Mouse (Mus musculus) heart, embryonic 13.5 days (tissue): ENCODE data around the gene Arfip2. TPM values are rescaled to one million over a fixed set of nuclear protein-coding genes. Genes with fewer than 3 reads are reported as not detected.

Source experiments
- ATAC-seq: fragments of 200-750 bp; cut with Nextera tagmentation; 2 replicates; pipeline ENCODE4 v1.8.0; 2017; ENCODE audit warnings: moderate TSS enrichment; ENCODE audit not compliant: insufficient number of reproducible peaks, low FRiP score, low TSS enrichment; ENCODE audit errors: extremely low read depth
- H3K27ac ChIP-seq: fragments of 300-500 bp; sonication (generic); replicated peaks from 2 replicates; pipeline ENCODE4 v1.5.1; 2015; ENCODE audit warnings: moderate library complexity, mild to moderate bottlenecking, inconsistent platforms
- H3K27me3 ChIP-seq: fragments of 300-500 bp; sonication (generic); replicated peaks from 2 replicates; pipeline ENCODE4 v1.6.1; 2015; ENCODE audit warnings: mild to moderate bottlenecking, inconsistent platforms
- H3K36me3 ChIP-seq: fragments of 300-500 bp; sonication (generic); 2 replicates; pipeline ENCODE4 v1.6.1; 2015; ENCODE audit warnings: mild to moderate bottlenecking, inconsistent platforms
- H3K4me1 ChIP-seq: fragments of 300-500 bp; sonication (generic); 2 replicates; pipeline ENCODE4 v1.6.1; 2015; ENCODE audit warnings: inconsistent platforms
- H3K4me2 ChIP-seq: fragments of 300-500 bp; sonication (generic); 2 replicates; pipeline ENCODE4 v1.6.1; 2015; ENCODE audit warnings: inconsistent platforms, mild to moderate bottlenecking, moderate library complexity
- H3K4me3 ChIP-seq: fragments of 300-500 bp; sonication (generic); 2 replicates; pipeline ENCODE4 v1.5.1; 2015; ENCODE audit warnings: moderate library complexity, mild to moderate bottlenecking, inconsistent platforms
- H3K9ac ChIP-seq: fragments of 300-500 bp; sonication (generic); 2 replicates; pipeline ENCODE4 v1.6.1; 2015; ENCODE audit warnings: inconsistent platforms, mild to moderate bottlenecking, moderate library complexity
- H3K9me3 ChIP-seq: fragments of 300-500 bp; sonication (generic); 2 replicates; pipeline ENCODE4 v1.6.1; 2016; ENCODE audit warnings: inconsistent platforms
- WGBS: fragments of 180-500 bp; shearing (Covaris S2); methylation state at CpG from one replicate; pipeline ENCODE4 v1.1.7; 2015; ENCODE audit warnings: mixed read lengths; 5-methylcytosine and 5-hydroxymethylcytosine counted together
- polyA plus RNA-seq: library from polyadenylated mRNA; unstranded; fragments of >200 nt; fragmentation: Nextera tagmentation; extraction: Ambion mirVana; gene quantifications from 2 replicates; pipeline ENCODE4 v1.2.1, GENCODE M21; 2015

Gene Arfip2
- polyA plus RNA-seq: 41.7 and 50.5 TPM in 2 replicates

DNA sequence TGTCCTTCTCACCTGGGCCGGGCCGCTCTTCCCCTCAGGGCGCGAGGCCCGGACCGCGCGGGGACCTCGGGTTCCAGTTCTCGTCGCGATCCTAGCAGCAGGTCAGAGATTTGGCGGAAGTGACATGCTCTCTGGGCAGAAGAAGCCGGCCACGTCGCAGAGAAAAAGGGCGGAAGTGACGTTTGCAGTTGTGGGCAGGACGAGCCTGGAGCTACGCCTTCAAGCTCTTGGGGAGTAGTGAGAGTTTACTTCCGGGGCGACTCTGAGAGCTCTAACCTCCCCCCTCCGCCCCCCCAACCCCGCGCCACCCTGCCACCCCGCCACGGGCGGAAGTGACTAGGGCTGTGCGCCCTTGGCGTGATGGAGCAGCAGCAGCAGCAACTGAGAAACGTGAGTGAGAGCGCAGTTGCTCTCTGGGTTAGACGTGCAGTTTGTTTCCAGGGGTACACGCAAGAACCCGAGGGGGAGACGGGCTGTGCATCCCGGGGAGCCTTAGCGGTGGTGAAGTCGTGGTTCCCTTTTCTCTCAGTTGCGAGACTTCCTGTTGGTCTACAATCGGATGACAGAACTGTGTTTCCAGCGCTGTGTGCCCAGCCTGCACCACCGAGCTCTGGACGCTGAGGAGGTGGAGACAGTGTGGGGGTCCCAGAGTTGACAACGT lies at the start of gene Arfip2, which contains the start of gene Gm45799:
Gene Arfip2 (minus strand): TSS at position 184 of the 661 bp plus-strand sequence.
Gene Gm45799 (plus strand): TSS at position 320 of the 661 bp plus-strand sequence.
- H3K4me1 ChIP-seq: peaks cover 34% of the 10 kb centered on the region
- peaks cover 63% of the 10 kb centered on the region for H3K36me3 ChIP-seq
- H3K9ac ChIP-seq: peak within 1 kb of the TSS; percentile 90
- no peaks in the 10 kb centered on the region for H3K9me3 ChIP-seq
- peak within 1 kb of the TSS; percentile 75 for H3K4me3 ChIP-seq
- H3K27me3 ChIP-seq: no peaks in the 10 kb centered on the region
- peak within 1 kb of the TSS; percentile 91 for H3K27ac ChIP-seq
- H3K4me2 ChIP-seq: peak within 1 kb of the TSS; percentile 89
- peak; percentile 87 for ATAC-seq
- WGBS: under 1% methylated on average over 45 of the region's 45 CpGs

DNA sequence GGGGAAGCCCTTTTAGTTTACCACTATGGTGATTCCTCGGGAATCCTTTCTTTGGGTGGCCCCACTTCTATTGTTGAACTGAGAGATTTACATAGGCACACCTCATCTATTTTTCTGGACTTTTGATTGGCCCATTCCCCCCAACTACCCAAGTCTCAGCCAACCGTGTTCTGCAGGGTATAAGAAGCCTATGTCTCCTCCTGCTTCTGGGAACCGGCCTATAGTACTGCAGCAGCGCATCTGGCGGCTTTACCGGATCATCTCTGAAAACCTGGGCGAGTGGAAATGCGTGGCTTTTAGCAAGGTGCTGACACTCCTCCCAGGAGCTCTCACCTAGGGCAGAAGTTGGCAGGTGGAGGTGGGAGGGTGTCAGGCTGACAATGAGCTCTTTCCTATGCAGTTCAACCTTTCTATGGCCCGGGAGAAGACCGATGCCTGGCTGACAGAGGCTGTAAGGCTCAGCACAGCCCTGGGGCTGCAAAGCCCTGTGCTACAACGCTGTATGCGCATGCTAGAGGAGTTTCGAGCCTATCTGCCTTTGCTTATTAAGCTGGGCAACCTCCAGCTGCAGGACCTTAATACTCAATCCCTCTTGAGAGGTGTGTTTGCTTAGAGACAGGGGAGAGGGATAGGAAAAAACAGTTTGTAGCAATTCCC lies 45.5 kb upstream of the Arfip2 start:
- Histone ChIP-seq H3K9me3 (no peaks in the 10 kb centered on the region), H3K4me2 (peak overlapping the region; percentile 47), H3K27me3 (peaks cover 9% of the 10 kb centered on the region), H3K4me3 (0 out of 2 replicates have a peak overlapping the region, but pooled peaks have one; percentile 21), H3K27ac (no peak overlapping the region), H3K9ac (no peak overlapping the region), H3K36me3 (no peaks in the 10 kb centered on the region), H3K4me1 (no peaks in the 10 kb centered on the region)
- 14% methylated on average over 13 of the region's 13 CpGs for whole genome bisulfite sequencing
- no peak for ATAC-seq

DNA sequence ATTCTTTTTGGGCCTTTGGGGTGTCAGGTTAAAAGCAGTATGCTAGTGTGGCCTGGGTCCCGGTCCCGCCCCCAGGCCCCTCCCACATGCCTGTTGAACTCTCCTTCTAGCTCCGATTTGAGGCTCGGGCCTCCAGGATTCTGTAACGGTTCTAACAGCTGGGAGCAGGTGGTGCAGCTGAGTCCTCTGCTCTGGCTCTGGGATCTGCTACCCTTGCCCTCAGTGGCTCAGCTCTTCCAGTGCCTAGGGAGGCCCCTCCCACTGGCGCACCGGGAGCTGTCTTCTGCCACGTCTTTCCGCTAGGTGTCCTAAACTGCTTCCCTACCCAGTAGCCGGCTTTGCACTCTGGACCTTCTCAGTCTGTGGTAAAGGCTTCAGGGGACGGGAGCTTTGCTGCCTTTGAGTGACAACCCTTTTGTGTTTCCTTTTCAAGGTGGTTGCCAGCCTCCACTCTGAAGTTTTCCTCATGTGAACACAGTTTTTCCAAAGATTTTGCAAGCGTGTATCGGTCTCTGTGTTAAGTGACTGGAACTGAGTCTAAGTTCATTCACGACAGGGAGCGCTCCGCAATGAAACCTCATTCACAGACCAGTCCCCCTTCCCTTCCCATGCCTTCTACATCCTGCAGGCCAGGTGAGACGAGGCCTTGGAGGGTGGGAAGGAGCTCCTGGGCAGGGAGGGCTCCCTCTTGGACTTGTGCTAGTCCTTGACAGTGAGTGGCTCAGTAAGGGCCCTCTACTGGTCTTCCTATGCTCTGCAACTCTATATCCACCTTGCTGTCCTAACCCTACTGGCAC lies 10.6 kb upstream of the Arfip2 start, which contains the start of gene Dnhd1:
Gene Dnhd1 (plus strand): TSS at position 189 of the 797 bp plus-strand sequence.
- H3K4me1 ChIP-seq: peaks cover 11% of the 10 kb centered on the region
- peak; percentile 87 for ATAC-seq
- H3K36me3 ChIP-seq: peaks cover 9% of the 10 kb centered on the region
- peak within 1 kb of the TSS; percentile 78 for H3K9ac ChIP-seq
- H3K9me3 ChIP-seq: no peaks in the 10 kb centered on the region
- H3K27me3 ChIP-seq: no peaks in the 10 kb centered on the region
- H3K27ac ChIP-seq: peak within 1 kb of the TSS; percentile 57; the same call in 1 of the 2 replicates
- H3K4me3 ChIP-seq: peak within 1 kb of the TSS; percentile 51
- H3K4me2 ChIP-seq: peak within 1 kb of the TSS; percentile 87
- 2% methylated on average over 17 of the region's 17 CpGs for WGBS

DNA sequence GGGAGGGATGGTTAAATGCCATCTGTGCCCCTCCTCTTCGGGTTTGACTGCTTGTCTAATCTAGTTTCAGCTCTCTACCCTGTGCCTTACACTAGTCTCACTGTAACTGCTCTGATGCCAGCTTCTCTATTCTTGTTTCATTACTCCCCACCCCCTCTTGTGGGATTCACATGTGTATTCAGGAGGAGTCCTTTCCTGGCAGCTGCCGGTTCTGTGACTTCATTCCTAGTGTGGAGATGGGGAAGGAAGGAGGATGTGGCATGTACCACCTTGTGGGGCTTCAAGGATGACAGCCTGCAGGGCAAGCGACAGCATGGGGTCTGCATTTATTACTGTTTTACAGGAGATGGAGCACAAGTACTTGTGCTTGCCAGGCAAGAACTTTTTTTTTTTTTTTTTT lies 1.7 kb upstream of the Arfip2 start:
- peak overlapping the region; percentile 30; the same call in 1 of the 2 replicates for H3K27ac ChIP-seq
- peaks cover 34% of the 10 kb centered on the region for H3K4me1 ChIP-seq
- no peaks in the 10 kb centered on the region for H3K27me3 ChIP-seq
- peak overlapping the region; percentile 89 for H3K4me2 ChIP-seq
- H3K9me3 ChIP-seq: no peaks in the 10 kb centered on the region
- no peak for ATAC-seq
- peaks cover 53% of the 10 kb centered on the region for H3K36me3 ChIP-seq
- H3K4me3 ChIP-seq: peak overlapping the region; percentile 75
- peak overlapping the region; percentile 90; the same call in 1 of the 2 replicates for H3K9ac ChIP-seq
- 73% methylated on average over 3 of the region's 3 CpGs for WGBS

DNA sequence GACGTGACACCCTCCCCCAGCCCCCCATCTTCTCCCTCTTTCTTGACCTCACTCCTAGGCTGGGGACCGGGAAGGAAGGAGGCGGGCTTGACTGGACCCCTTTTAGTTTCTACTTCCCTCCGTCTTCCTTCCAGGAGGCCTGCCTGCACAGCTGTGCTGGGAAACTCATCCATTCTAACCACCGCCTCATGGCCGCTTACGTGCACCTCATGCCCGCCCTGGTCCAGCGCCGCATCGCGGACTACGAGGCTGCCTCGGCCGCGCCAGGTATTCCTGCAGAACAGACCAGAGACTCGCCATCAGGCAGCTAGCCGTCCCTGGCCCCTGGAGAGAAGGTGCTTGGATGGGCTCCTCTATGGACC lies 659 bp upstream of the Arfip2 start:
- Histone ChIP-seq H3K4me2 (peak overlapping the region; percentile 89), H3K4me3 (peak overlapping the region; percentile 75), H3K9me3 (no peaks in the 10 kb centered on the region), H3K27ac (peak overlapping the region; percentile 91), H3K27me3 (no peaks in the 10 kb centered on the region), H3K36me3 (peaks cover 60% of the 10 kb centered on the region), H3K4me1 (peaks cover 34% of the 10 kb centered on the region), H3K9ac (peak overlapping the region; percentile 90)
- peak; percentile 7; the same call in 1 of the 2 replicates for ATAC-seq
- WGBS: under 1% methylated on average over 18 of the region's 18 CpGs

DNA sequence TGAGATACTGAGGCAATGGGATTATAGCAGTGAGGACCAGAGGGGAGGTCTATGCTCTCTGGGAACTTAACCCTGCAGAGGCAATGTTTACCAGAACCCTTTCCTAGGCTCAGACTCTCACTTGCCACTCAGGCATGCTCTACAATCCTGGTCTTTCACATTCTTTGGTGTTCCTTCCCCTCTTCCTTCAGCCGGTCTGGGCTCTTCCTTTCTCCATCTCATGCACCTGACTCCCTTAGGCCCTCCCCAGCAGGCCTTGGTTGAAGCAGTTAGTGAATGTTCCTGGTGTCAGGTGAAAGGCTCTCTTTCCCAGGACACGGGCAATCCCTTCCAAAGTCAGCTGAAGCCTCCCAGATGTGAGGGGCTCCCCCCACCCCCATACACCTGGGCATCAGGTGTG lies 460 bp downstream of the Arfip2 start, which contains the start of gene Timm10b:
Gene Timm10b (plus strand): TSS at position 301 of the 400 bp plus-strand sequence.
- Histone ChIP-seq H3K4me2 (peak within 1 kb of the TSS; percentile 89), H3K4me1 (peaks cover 35% of the 10 kb centered on the region)
- ATAC-seq: no peak

DNA sequence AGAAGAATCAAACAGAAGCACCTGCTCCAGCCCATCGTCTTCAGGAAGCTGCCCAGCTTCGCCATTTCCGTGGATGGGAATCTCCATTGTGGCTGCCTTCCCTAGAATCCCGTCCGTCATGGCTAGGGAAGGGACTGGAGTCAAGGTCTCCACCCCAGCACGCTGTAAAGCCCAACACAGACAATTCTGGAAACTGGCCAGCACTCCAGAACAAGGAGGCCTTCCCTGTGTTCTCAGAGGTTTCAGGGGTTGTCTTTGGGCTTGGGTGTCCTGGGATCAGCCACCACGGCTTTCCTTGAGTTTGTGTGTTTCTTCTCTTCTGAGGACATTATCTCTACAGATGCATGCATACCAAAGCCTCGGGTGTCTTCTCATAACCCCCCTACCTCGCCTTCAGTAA lies 912 bp downstream of the Arfip2 start:
- Histone ChIP-seq H3K9ac (peak overlapping the region; percentile 90), H3K9me3 (no peaks in the 10 kb centered on the region), H3K4me2 (peak overlapping the region; percentile 89), H3K4me3 (peak overlapping the region; percentile 75), H3K27ac (0 out of 2 replicates have a peak overlapping the region, but pooled peaks have one; percentile 53), H3K36me3 (peaks cover 62% of the 10 kb centered on the region), H3K27me3 (no peaks in the 10 kb centered on the region), H3K4me1 (peaks cover 39% of the 10 kb centered on the region)
- no peak for ATAC-seq
- WGBS: 52% methylated on average over 9 of the region's 9 CpGs

More for the DNA sequence above, 460 bp downstream of the Arfip2 start, which contains the start of gene Timm10b:
- H3K27me3 ChIP-seq: no peaks in the 10 kb centered on the region
- H3K27ac ChIP-seq: peak within 1 kb of the TSS; percentile 91
- H3K4me3 ChIP-seq: peak within 1 kb of the TSS; percentile 75
- H3K9me3 ChIP-seq: no peaks in the 10 kb centered on the region
- peaks cover 63% of the 10 kb centered on the region for H3K36me3 ChIP-seq
- peak within 1 kb of the TSS; percentile 90 for H3K9ac ChIP-seq
- WGBS: 3% methylated on average over 2 of the region's 2 CpGs

DNA sequence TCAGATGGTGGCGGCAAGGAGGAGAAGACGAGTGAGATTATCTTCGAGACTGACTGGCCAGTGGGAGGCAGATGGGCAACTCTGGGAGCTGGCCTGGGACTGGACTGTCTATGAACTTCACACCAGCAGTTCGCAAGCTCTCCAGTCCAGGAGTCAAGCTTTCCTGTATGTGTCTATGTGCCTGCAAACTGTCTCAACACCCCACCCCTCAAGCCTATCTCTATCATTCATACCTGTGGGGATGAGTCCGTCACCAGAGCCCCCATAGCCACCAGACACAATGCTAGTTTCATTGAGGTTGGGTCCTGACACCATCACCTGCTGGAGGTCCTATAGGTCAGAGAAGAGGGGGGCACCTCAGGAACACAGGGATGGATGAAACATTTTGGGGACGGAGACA lies 1.4 kb downstream of the Arfip2 start:
- ATAC-seq: no peak
- H3K9ac ChIP-seq: peak overlapping the region; percentile 90; the same call in 1 of the 2 replicates
- H3K27ac ChIP-seq: no peak overlapping the region
- 85% methylated on average over 6 of the region's 6 CpGs for WGBS
- H3K9me3 ChIP-seq: no peaks in the 10 kb centered on the region
- H3K4me3 ChIP-seq: no peak overlapping the region; the same call in 1 of the 2 replicates
- H3K4me1 ChIP-seq: peaks cover 44% of the 10 kb centered on the region
- H3K27me3 ChIP-seq: no peaks in the 10 kb centered on the region
- H3K4me2 ChIP-seq: peak overlapping the region; percentile 89
- H3K36me3 ChIP-seq: peaks cover 56% of the 10 kb centered on the region

DNA sequence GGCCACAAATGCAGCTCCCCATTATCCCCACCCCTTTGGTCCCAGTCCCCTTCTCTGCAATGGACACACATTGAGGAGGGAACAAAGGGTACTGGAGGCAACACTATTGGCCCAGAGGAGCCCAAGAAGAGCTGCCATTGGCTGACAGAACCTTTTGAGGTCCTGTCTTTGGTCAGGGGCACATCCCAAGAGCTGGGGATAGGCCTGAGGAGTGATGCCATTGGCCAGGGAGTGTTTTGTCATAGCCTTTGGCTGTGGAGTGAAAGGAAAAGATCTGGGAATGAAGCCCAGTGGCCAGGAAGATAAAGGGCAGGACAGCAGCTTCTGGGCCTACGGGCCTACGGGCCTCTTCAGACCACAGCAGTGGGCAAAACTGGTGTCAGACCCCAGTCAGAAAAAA lies 4.5 kb downstream of the Arfip2 start:
- Histone ChIP-seq H3K9me3 (no peaks in the 10 kb centered on the region), H3K27me3 (no peaks in the 10 kb centered on the region), H3K9ac (no peak overlapping the region), H3K4me1 (peaks cover 50% of the 10 kb centered on the region), H3K36me3 (peaks cover 34% of the 10 kb centered on the region), H3K4me2 (no peak overlapping the region), H3K27ac (no peak overlapping the region), H3K4me3 (no peak overlapping the region; the same call in 1 of the 2 replicates)
- WGBS: 82% methylated on average over 2 of the region's 2 CpGs
- no peak for ATAC-seq

DNA sequence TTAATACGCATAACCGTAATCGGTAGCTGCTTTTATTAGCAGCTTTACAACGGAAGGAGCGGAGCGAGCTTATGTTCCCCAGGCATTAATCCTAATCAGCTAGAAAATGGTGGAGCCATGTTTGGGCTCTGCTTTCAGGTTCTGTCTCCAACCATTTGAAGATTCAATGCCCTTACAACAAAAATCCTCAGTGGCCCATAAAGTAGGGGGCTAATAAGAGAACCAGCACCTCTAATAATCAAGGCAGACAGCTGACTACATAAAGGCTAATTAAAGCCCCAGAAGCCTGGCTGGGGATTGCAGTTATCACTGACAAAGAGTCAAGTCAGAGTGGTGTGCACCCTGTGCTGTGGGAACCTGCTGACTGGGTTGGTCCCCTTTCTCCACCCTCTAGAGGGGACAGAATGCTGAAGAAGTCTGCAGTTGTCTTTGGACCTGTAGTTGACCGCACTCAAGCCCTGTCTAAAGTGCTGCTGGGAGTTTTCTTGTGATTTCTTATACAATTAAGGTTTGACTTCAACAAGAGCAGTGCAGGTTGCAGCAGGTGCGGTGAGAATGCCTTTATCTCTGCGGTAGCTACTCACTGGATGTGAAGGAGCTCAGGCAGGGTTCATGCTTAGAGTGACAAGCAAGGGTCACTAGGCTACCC lies 5.8 kb downstream of the Arfip2 start:
- Histone ChIP-seq H3K4me1 (peaks cover 58% of the 10 kb centered on the region), H3K4me2 (peak overlapping the region; percentile 90), H3K36me3 (peaks cover 34% of the 10 kb centered on the region), H3K27me3 (no peaks in the 10 kb centered on the region), H3K9ac (peak overlapping the region; percentile 95), H3K9me3 (no peaks in the 10 kb centered on the region), H3K27ac (peak overlapping the region; percentile 71; the same call in 1 of the 2 replicates), H3K4me3 (peak overlapping the region; percentile 93)
- WGBS: 62% methylated on average over 9 of the region's 9 CpGs
- no peak for ATAC-seq
